Comparison of ENCODE assay signal across 8 mouse cellular contexts in the genomic region with DNA sequence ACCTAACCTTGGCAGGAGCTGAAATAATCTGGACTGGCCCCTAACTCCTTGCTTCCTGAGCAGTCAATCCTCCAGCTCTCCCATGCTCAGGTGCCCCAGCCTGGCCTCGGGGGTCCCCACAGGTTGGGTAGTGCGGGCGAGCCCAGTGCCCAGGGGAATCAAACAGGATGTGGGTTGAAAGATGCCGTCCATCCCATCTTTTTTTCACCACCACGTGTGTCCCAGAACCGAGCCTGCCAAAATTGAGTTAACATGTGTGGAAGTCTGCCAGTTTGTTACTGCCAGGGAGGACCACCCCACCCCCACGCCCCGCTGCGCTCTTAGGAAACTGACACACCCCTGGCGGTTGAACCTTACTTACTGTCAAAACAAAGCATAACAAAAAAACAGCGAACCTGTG. TPM values are rescaled to one million over a fixed set of nuclear protein-coding genes. Genes with fewer than 3 reads are reported as not detected.
DNase-seq lines count a peak whose midpoint lies in the region; ATAC-seq and TF ChIP-seq lines count a peak whose summit lies in the region.

No protein-coding gene starts in this region.

- peak; percentile 17; the same call in 1 of the 2 replicates for TF ChIP-seq CTCF in bone marrow, adult 2 months (IDR thresholded peaks at IDR 0.05; ENCODE audit: control insufficient read depth, insufficient read depth, low read length)
- no peak for TF ChIP-seq CTCF in cerebellum, adult 2 months (IDR thresholded peaks at IDR 0.05; ENCODE audit: borderline replicate concordance, insufficient read depth, low read depth, low read length)

- under 1% methylated on average over 11 of the region's 11 CpGs for WGBS in bone marrow, adult 2 months
- WGBS in heart, embryonic 13.5 days = 5% methylated on average over 11 of the region's 11 CpGs
- WGBS in midbrain, embryonic 11.5 days = 7% methylated on average over 11 of the region's 11 CpGs
- 4% methylated on average over 11 of the region's 11 CpGs for WGBS in cerebellum, adult 2 months

- H3K4me3 ChIP-seq in bone marrow, adult 2 months (replicated peaks; ENCODE audit: control insufficient read depth, low read depth, low read length) = peak overlapping the region; percentile 95
- H3K4me3 ChIP-seq in heart, embryonic 13.5 days = peak overlapping the region; percentile 73
- H3K4me3 ChIP-seq in midbrain, embryonic 11.5 days (ENCODE audit: low read depth, low read length) = peak overlapping the region; percentile 58
- H3K4me3 ChIP-seq in cerebellum, adult 2 months (replicated peaks; ENCODE audit: insufficient read depth, low read depth, low read length) = no peak overlapping the region

- peak; percentile 52 to 54 for DNase-seq in cerebellum, postnatal 10 days
- DNase-seq in cerebellum, adult 18-20 months = no peak
- peak; percentile 51 to 72 for DNase-seq in kidney, postnatal 36 days
- DNase-seq in midbrain, embryonic 11.5 days (ENCODE audit: low spot score, missing footprints) = peak; percentile 90
- DNase-seq in thymus, postnatal 14 days = peak; percentile 80
- DNase-seq in cerebellum, adult 2 months = no peak

- peaks cover 55% of the 10 kb centered on the region for H3K27me3 ChIP-seq in heart, embryonic 13.5 days (replicated peaks)
- peaks cover 27% of the 10 kb centered on the region for H3K27me3 ChIP-seq in midbrain, embryonic 11.5 days (ENCODE audit: control insufficient read depth, insufficient read depth, low read length)
- peaks cover 3% of the 10 kb centered on the region; the same call in 1 of the 2 replicates for H3K27me3 ChIP-seq in cerebellum, adult 2 months (ENCODE audit: control insufficient read depth, insufficient read depth, low read length)

- no peaks in the 10 kb centered on the region for H3K9me3 ChIP-seq in heart, embryonic 13.5 days
- no peaks in the 10 kb centered on the region for H3K9me3 ChIP-seq in midbrain, embryonic 11.5 days (ENCODE audit: control insufficient read depth, low read length)

- no peak for TF ChIP-seq POLR2A in bone marrow, adult 2 months (IDR thresholded peaks at IDR 0.05; ENCODE audit: borderline replicate concordance, control insufficient read depth, low read depth, low read length)
- TF ChIP-seq POLR2A in cerebellum, adult 2 months (IDR thresholded peaks at IDR 0.05; ENCODE audit: borderline replicate concordance, insufficient read depth, low read length) = no peak

- no peak for ATAC-seq in heart, embryonic 13.5 days (ENCODE audit: extremely low read depth, insufficient number of reproducible peaks, low FRiP score, low TSS enrichment)
- no peak; the same call in 1 of the 2 replicates for ATAC-seq in midbrain, embryonic 11.5 days (ENCODE audit: low FRiP score)

- H3K9ac ChIP-seq in heart, embryonic 13.5 days = peak overlapping the region; percentile 84
- no peak overlapping the region for H3K9ac ChIP-seq in midbrain, embryonic 11.5 days (ENCODE audit: low read length)

- H3K4me2 ChIP-seq in heart, embryonic 13.5 days = peak overlapping the region; percentile 86
- peak overlapping the region; percentile 66 for H3K4me2 ChIP-seq in midbrain, embryonic 11.5 days

- H3K4me1 ChIP-seq in bone marrow, adult 2 months (ENCODE audit: control insufficient read depth, insufficient read depth, low read length) = peaks cover 6% of the 10 kb centered on the region; the same call in 1 of the 2 replicates
- peaks cover 16% of the 10 kb centered on the region for H3K4me1 ChIP-seq in heart, embryonic 13.5 days
- H3K4me1 ChIP-seq in midbrain, embryonic 11.5 days (ENCODE audit: control insufficient read depth, insufficient read depth, low read length) = peaks cover 8% of the 10 kb centered on the region
- H3K4me1 ChIP-seq in cerebellum, adult 2 months (ENCODE audit: control insufficient read depth, insufficient read depth, low read length) = no peaks in the 10 kb centered on the region

- peak overlapping the region; percentile 98 for H3K27ac ChIP-seq in bone marrow, adult 2 months (ENCODE audit: control insufficient read depth, insufficient read depth, low read depth, low read length, poor library complexity)
- H3K27ac ChIP-seq in heart, embryonic 13.5 days (replicated peaks) = no peak overlapping the region
- H3K27ac ChIP-seq in midbrain, embryonic 11.5 days (ENCODE audit: low read depth, low read length) = no peak overlapping the region
- H3K27ac ChIP-seq in cerebellum, adult 2 months (ENCODE audit: insufficient read depth, low read length) = no peak overlapping the region

- H3K36me3 ChIP-seq in heart, embryonic 13.5 days = no peaks in the 10 kb centered on the region
- no peaks in the 10 kb centered on the region for H3K36me3 ChIP-seq in midbrain, embryonic 11.5 days (ENCODE audit: control insufficient read depth, insufficient read depth, low read length)

RNA-seq across cellular contexts. Expression of gene Il17ra, which starts 0.8 kb away (rescaled TPM):
- 31.9 and 57.8 TPM in 2 replicates for polyA plus RNA-seq in bone marrow, adult 2 months (2011; ENCODE audit: insufficient read depth, insufficient read length, low replicate concordance, missing spikeins)
- 4.6 and 4.7 TPM in 2 replicates for polyA plus RNA-seq in heart, embryonic 13.5 days (2015; fragmentation: Nextera tagmentation; extraction: Ambion mirVana)
- 1.6 and 2.0 TPM in 2 replicates for polyA plus RNA-seq in midbrain, embryonic 11.5 days (2014; fragmentation: Nextera tagmentation; extraction: Ambion mirVana)
- polyA plus RNA-seq in cerebellum, adult 2 months (2012; rRNA removed) = 6.2 and 6.9 TPM in 2 replicates

RNA-seq across cellular contexts. Expression of gene Tmem121b, which starts 29.7 kb away (rescaled TPM):
- not detected in 2 replicates for polyA plus RNA-seq in bone marrow, adult 2 months (2011; ENCODE audit: insufficient read depth, insufficient read length, low replicate concordance, missing spikeins)
- 0.05 and 0.07 TPM in 2 replicates for polyA plus RNA-seq in heart, embryonic 13.5 days (2015; fragmentation: Nextera tagmentation; extraction: Ambion mirVana)
- polyA plus RNA-seq in midbrain, embryonic 11.5 days (2014; fragmentation: Nextera tagmentation; extraction: Ambion mirVana) = 0.78 and 0.88 TPM in 2 replicates
- polyA plus RNA-seq in cerebellum, adult 2 months (2012; rRNA removed) = 3.7 and 3.8 TPM in 2 replicates

Comparison
In these comparisons a context has a peak if more than half of its experiments do, and no peak if none do; other contexts are left out.
1. DNase-seq: peak in cerebellum, postnatal 10 days (2 of 2), kidney, postnatal 36 days (2 of 2), midbrain, embryonic 11.5 days (single experiment) and thymus, postnatal 14 days (single experiment); none in cerebellum, adult 18-20 months (0 of 2) and cerebellum, adult 2 months (0 of 2).